19 mouse cellular contexts compared by ENCODE assay signal in genomic region chr11:55336101-55336891, GRCm38 (mm10). TPM values are rescaled to one million over a fixed set of nuclear protein-coding genes. Genes with fewer than 3 reads are reported as not detected.
DNase-seq lines count a peak whose midpoint lies in the region; ATAC-seq lines count a peak whose summit lies in the region.
"Had no signal": no experiment of that assay in that cellular context is flagged by ENCODE, and none has a peak within 500 bp of the region (broad histone marks: within the 10 kb centered on the region; RNA-seq: fewer than 3 reads in every experiment).

Gene Fat2, minus strand, starts transcription at chr11:55336564.

- H3K4me2 ChIP-seq in kidney, embryonic 16.5 days (replicated peaks; ENCODE audit: low read depth, low read length): no peak within 1 kb of the TSS; the same call in 1 of the 2 replicates
- H3K4me2 ChIP-seq in embryonic facial prominence, embryonic 14.5 days (ENCODE audit: low read depth, low read length): peak within 1 kb of the TSS; percentile 16
- H3K4me2 ChIP-seq: forebrain, embryonic 15.5 days; heart, embryonic 13.5 days; liver, embryonic 13.5 days; midbrain, embryonic 12.5 days had no signal

- no peaks in the 10 kb centered on the region for H3K27me3 ChIP-seq in kidney, embryonic 16.5 days (ENCODE audit: insufficient read depth, low read length)
- H3K27me3 ChIP-seq in embryonic facial prominence, embryonic 14.5 days (replicated peaks; ENCODE audit: control insufficient read depth, insufficient read depth, low read length): no peaks in the 10 kb centered on the region
- H3K27me3 ChIP-seq: forebrain, embryonic 15.5 days; liver, embryonic 13.5 days; midbrain, embryonic 12.5 days had no signal

- no peaks in the 10 kb centered on the region for H3K9me3 ChIP-seq in kidney, embryonic 16.5 days (ENCODE audit: low read length)
- H3K9me3 ChIP-seq in embryonic facial prominence, embryonic 14.5 days (ENCODE audit: control insufficient read depth, low read length): no peaks in the 10 kb centered on the region
- H3K9me3 ChIP-seq: forebrain, embryonic 15.5 days; heart, embryonic 13.5 days; hindbrain, embryonic 10.5 days; liver, embryonic 13.5 days; midbrain, embryonic 12.5 days had no signal

- H3K36me3 ChIP-seq in kidney, embryonic 16.5 days (ENCODE audit: insufficient read depth, low read length): no peaks in the 10 kb centered on the region
- H3K36me3 ChIP-seq in embryonic facial prominence, embryonic 14.5 days (ENCODE audit: control insufficient read depth, insufficient read depth, low read length): no peaks in the 10 kb centered on the region
- H3K36me3 ChIP-seq: forebrain, embryonic 15.5 days; heart, embryonic 13.5 days; hindbrain, embryonic 10.5 days; liver, embryonic 13.5 days; midbrain, embryonic 12.5 days had no signal

- no peak within 1 kb of the TSS for H3K4me3 ChIP-seq in kidney, embryonic 16.5 days (ENCODE audit: low read length)
- H3K4me3 ChIP-seq in embryonic facial prominence, embryonic 14.5 days (ENCODE audit: low read depth, low read length): peak within 1 kb of the TSS; percentile 4
- H3K4me3 ChIP-seq: forebrain, embryonic 15.5 days; heart, embryonic 13.5 days; hindbrain, embryonic 10.5 days; liver, embryonic 13.5 days; midbrain, embryonic 12.5 days had no signal

- no peaks in the 10 kb centered on the region for H3K4me1 ChIP-seq in kidney, embryonic 16.5 days (ENCODE audit: insufficient read depth, low read length)
- no peaks in the 10 kb centered on the region for H3K4me1 ChIP-seq in embryonic facial prominence, embryonic 14.5 days (ENCODE audit: control insufficient read depth, insufficient read depth, low read length)
- H3K4me1 ChIP-seq: forebrain, embryonic 15.5 days; heart, embryonic 13.5 days; liver, embryonic 13.5 days; midbrain, embryonic 12.5 days had no signal

- no peak for DNase-seq in kidney, adult 11 months
- DNase-seq in Muller cell, postnatal 12 days (ENCODE audit: inconsistent ontology term): peak; percentile 23
- peak; percentile 88 to 95 for DNase-seq in cerebellum, adult 18-20 months
- peak; percentile 48 for DNase-seq in embryonic facial prominence, embryonic 14.5 days (ENCODE audit: low spot score)
- DNase-seq in adrenal gland, adult 8-10 months: no peak
- DNase-seq in layer of hippocampus, adult 9-11 months: no peak
- DNase-seq: adrenal gland, postnatal 14 days; B cell, adult 2 months; gastrocnemius, postnatal 25 days; liver, embryonic 13.5 days; lung, postnatal 14 days; right cerebral cortex, postnatal 4 days; thymus, postnatal 36 days had no signal

- 39% methylated on average over 12 of the region's 13 CpGs for WGBS in kidney, embryonic 16.5 days
- 39% methylated on average over 12 of the region's 13 CpGs for WGBS in embryonic facial prominence, embryonic 14.5 days

- no peak within 1 kb of the TSS for H3K9ac ChIP-seq in kidney, embryonic 16.5 days (replicated peaks; ENCODE audit: low read length)
- H3K9ac ChIP-seq in embryonic facial prominence, embryonic 14.5 days (ENCODE audit: low read depth, low read length): peak within 1 kb of the TSS; percentile 26
- H3K9ac ChIP-seq: forebrain, embryonic 15.5 days; heart, embryonic 13.5 days; liver, embryonic 13.5 days; midbrain, embryonic 12.5 days had no signal

- peak; percentile 39; the same call in 1 of the 2 replicates for ATAC-seq in kidney, embryonic 16.5 days (ENCODE audit: low FRiP score, low TSS enrichment)
- ATAC-seq in embryonic facial prominence, embryonic 14.5 days (ENCODE audit: low read depth): peak; percentile 67; the same call in 1 of the 2 replicates
- ATAC-seq: forebrain, embryonic 15.5 days; intestine, embryonic 16.5 days had no signal

- no peak within 1 kb of the TSS for H3K27ac ChIP-seq in kidney, embryonic 16.5 days (ENCODE audit: low read length)
- no peak within 1 kb of the TSS for H3K27ac ChIP-seq in embryonic facial prominence, embryonic 14.5 days (replicated peaks; ENCODE audit: low read depth, low read length)
- H3K27ac ChIP-seq: forebrain, embryonic 15.5 days; heart, embryonic 13.5 days; hindbrain, embryonic 10.5 days; liver, embryonic 13.5 days; midbrain, embryonic 12.5 days had no signal

RNA-seq across cellular contexts. Expression of gene Fat2, which starts in this region (rescaled TPM):
- 0.06 and 0.11 TPM in 2 replicates for polyA plus RNA-seq in kidney, embryonic 16.5 days (2015; fragmentation: Nextera tagmentation; extraction: Ambion mirVana)
- 1.2 and 1.5 TPM in 2 replicates for polyA plus RNA-seq in embryonic facial prominence, embryonic 14.5 days (2014; fragmentation: Nextera tagmentation; extraction: Ambion mirVana)
- total RNA-seq in adrenal gland, adult 8-10 months (2022): under 1 TPM; 0.03 to 0.08 (median 0.06) TPM
- polyA plus RNA-seq: liver, embryonic 13.5 days had no signal

Comparison
In these comparisons a context has a peak if more than half of its experiments do, and no peak if none do; other contexts are left out.
1. Peak in ATAC-seq in kidney, embryonic 16.5 days; RNA of the gene not detected or under 1 TPM.
2. DNase-seq: peak in Muller cell, postnatal 12 days (single experiment), cerebellum, adult 18-20 months (2 of 2) and embryonic facial prominence, embryonic 14.5 days (single experiment); none in kidney, adult 11 months (single experiment), adrenal gland, adult 8-10 months (single experiment) and layer of hippocampus, adult 9-11 months (single experiment).